Mouse (Mus musculus) heart, postnatal 0 days (tissue): ENCODE measurements at regions not wholly inside any gene's neighbourhood (a gene's known extent, or its start where the extent isn't known, plus 50 kb on each side); places are given as distances from the start of the nearest gene placed in this dataset.

Experiments used
- CTCF ChIP-seq: IDR thresholded peaks from 2 replicates; pipeline ENCODE4 v1.5.1; 2016; ENCODE audit warnings: antibody characterized with exemption, control low read depth, low read depth
- EP300 ChIP-seq: IDR thresholded peaks from 2 replicates; pipeline ENCODE4 v1.6.1; 2016; ENCODE audit warnings: antibody characterized with exemption, low read depth

GRCm38 (mm10) chr1:144883633-144884032 lies 108.4 kb upstream of the Rgs18 start:
- TF ChIP-seq CTCF (no peak), EP300 (no peak)
